Mouse (Mus musculus) cortical plate, adult 2 months (tissue): ENCODE measurements around the gene Pnp2. TPM values are rescaled to one million over a fixed set of nuclear protein-coding genes. Genes with fewer than 3 reads are reported as not detected.
"Not testable (repeated sequence)": the region's sequence is repeated elsewhere in the genome, so short reads cannot be mapped to it uniquely, and the experiment has no call there.

ENCODE experiments used
- H3K27ac ChIP-seq: fragments of 200-500 bp; 2 replicates; pipeline ENCODE4 v1.5.1; 2012; ENCODE audit warnings: low read length, control low read depth, inconsistent platforms; ENCODE audit not compliant: insufficient read depth
- H3K4me1 ChIP-seq: fragments of 200-500 bp; 2 replicates; pipeline ENCODE4 v1.6.1; 2011; ENCODE audit warnings: low read length; ENCODE audit not compliant: control insufficient read depth, insufficient read depth
- H3K4me3 ChIP-seq: fragments of 200-500 bp; 2 replicates; pipeline ENCODE4 v1.5.1; 2011; ENCODE audit warnings: mild to moderate bottlenecking, low read length, control low read depth; ENCODE audit not compliant: insufficient read depth
- CTCF ChIP-seq: fragments of 200-500 bp; IDR thresholded peaks from 2 replicates; pipeline ENCODE4 v1.5.1; 2011; ENCODE audit warnings: mild to moderate bottlenecking, control low read depth, low read length; ENCODE audit not compliant: insufficient read depth; ENCODE audit errors: extremely low read depth
- POLR2A ChIP-seq: fragments of 200-500 bp; IDR thresholded peaks from 2 replicates; pipeline ENCODE4 v1.6.1; 2011; ENCODE audit warnings: mild to moderate bottlenecking, low read length, control low read depth; ENCODE audit not compliant: insufficient read depth; ENCODE audit errors: extremely low read depth
- polyA plus RNA-seq: library from polyadenylated mRNA; depleted of rRNA; stranded (reverse); fragments of >200 nt; gene quantifications from 2 replicates; pipeline ENCODE4 v1.2.3, GENCODE M21; 2012

Gene Pnp2
- polyA plus RNA-seq, 1 experiment, result 1.4 TPM

- Histone ChIP-seq H3K4me1 (peaks cover 2% of the 10 kb centered on the region; the same call in 1 of the 2 replicates), H3K27ac (no peak overlapping the region), H3K4me3 (no peak overlapping the region)
- TF ChIP-seq POLR2A (no peak), CTCF (no peak)
Observed at GRCm38 (mm10) chr14:50975001-50975400, 19.2 kb downstream of the Pnp2 start.

- H3K4me3 ChIP-seq, result no peak overlapping the region
- no peaks in the 10 kb centered on the region for H3K4me1 ChIP-seq
- no peak overlapping the region for H3K27ac ChIP-seq
- TF ChIP-seq POLR2A (no peak), CTCF (0 out of 2 replicates have a peak, but pooled peaks have one; percentile 6)
Observed at GRCm38 (mm10) chr14:50976674-50977073, 20.9 kb downstream of the Pnp2 start.

- not testable (repeated sequence) for H3K27ac ChIP-seq, H3K4me3 ChIP-seq, H3K4me1 ChIP-seq
Observed at GRCm38 (mm10) chr14:50978451-50978850, 22.7 kb downstream of the Pnp2 start.

GRCm38 (mm10) chr14:50979631-50980030 is 23.8 kb downstream of the Pnp2 start:
- H3K4me3 ChIP-seq, result no peak overlapping the region
- no peak for TF ChIP-seq POLR2A
- no peak for TF ChIP-seq CTCF
- no peak overlapping the region for H3K27ac ChIP-seq
- H3K4me1 ChIP-seq, result no peaks in the 10 kb centered on the region

GRCm38 (mm10) chr14:50981207-50981606 is 25.4 kb downstream of the Pnp2 start:
- H3K4me3 ChIP-seq, result no peak overlapping the region
- no peak overlapping the region for H3K27ac ChIP-seq
- no peak for TF ChIP-seq POLR2A
- TF ChIP-seq CTCF, result no peak
- H3K4me1 ChIP-seq, result no peaks in the 10 kb centered on the region

- no peak overlapping the region for H3K4me3 ChIP-seq
- no peaks in the 10 kb centered on the region for H3K4me1 ChIP-seq
- H3K27ac ChIP-seq, result no peak overlapping the region
- TF ChIP-seq CTCF (no peak), POLR2A (no peak)
Observed at GRCm38 (mm10) chr14:50981837-50982236, 26.0 kb downstream of the Pnp2 start.

- no peaks in the 10 kb centered on the region for H3K4me1 ChIP-seq
- H3K27ac ChIP-seq, result no peak overlapping the region
- TF ChIP-seq CTCF, result no peak
- no peak for TF ChIP-seq POLR2A
- no peak overlapping the region for H3K4me3 ChIP-seq
Observed at GRCm38 (mm10) chr14:50987668-50988067, 31.9 kb downstream of the Pnp2 start.

GRCm38 (mm10) chr14:50991037-50991436 is 35.2 kb downstream of the Pnp2 start:
- TF ChIP-seq CTCF (no peak), POLR2A (no peak)
- no peaks in the 10 kb centered on the region for H3K4me1 ChIP-seq

GRCm38 (mm10) chr14:50997088-50997487 is 41.3 kb downstream of the Pnp2 start:
- H3K4me3 ChIP-seq, result no peak overlapping the region
- no peak overlapping the region for H3K27ac ChIP-seq
- no peaks in the 10 kb centered on the region for H3K4me1 ChIP-seq
- TF ChIP-seq CTCF (no peak), POLR2A (no peak)

More at GRCm38 (mm10) chr14:50991037-50991436, 35.2 kb downstream of the Pnp2 start:
- H3K4me3 ChIP-seq, result no peak overlapping the region
- no peak overlapping the region for H3K27ac ChIP-seq

GRCm38 (mm10) chr14:50997999-50998666 is 42.3 kb downstream of the Pnp2 start:
- H3K27ac ChIP-seq, result no peak overlapping the region
- H3K4me3 ChIP-seq, result no peak overlapping the region
- no peaks in the 10 kb centered on the region for H3K4me1 ChIP-seq
- TF ChIP-seq CTCF (no peak), POLR2A (no peak)
